1 mouse cellular context compared by ENCODE assay signal in genomic region chr12:105031081-105032058, GRCm38 (mm10).
TF ChIP-seq lines count a peak whose summit lies in the region.

No protein-coding gene starts in this region.

TF ChIP-seq in MEL, 35 proteins besides CTCF, POLR2A, EP300 and RAD21 (continued from another document):
- peak; percentile 40; the same call in 1 of the 2 replicates for TF ChIP-seq HCFC1 (IDR thresholded peaks at IDR 0.05; ENCODE audit: low read depth, low read length)
- TF ChIP-seq TAL1 (IDR thresholded peaks at IDR 0.05; ENCODE audit: low read length), result peak; percentile 40
- peak; percentile 72 for TF ChIP-seq MAX (IDR thresholded peaks at IDR 0.05; ENCODE audit: low read length)
- TF ChIP-seq ETS1 (IDR thresholded peaks at IDR 0.05; ENCODE audit: low read depth, low read length), result 0 out of 2 replicates have a peak, but pooled peaks have one; percentile 20
- TF ChIP-seq KAT2A (conservative IDR thresholded peaks at IDR 0.05; ENCODE audit: low read depth, low read length), result no peak
- no peak for TF ChIP-seq ZNF384 (IDR thresholded peaks at IDR 0.05; ENCODE audit: low read depth, low read length)
- TF ChIP-seq MAFK (IDR thresholded peaks at IDR 0.05; ENCODE audit: borderline replicate concordance, low read depth, low read length), result no peak
TF ChIP-seq in MEL: peak in this region for 10.
